Mouse (Mus musculus) mature B cell (primary cell): ENCODE measurements around the gene Spats1.
"Not testable (repeated sequence)": the region's sequence is repeated elsewhere in the genome, so short reads cannot be mapped to it uniquely, and the experiment has no call there.

ENCODE experiments used
- in situ Hi-C: fragments of 300-500 bp; cut with MboI; formaldehyde crosslinking; loops from 2 replicates; pipeline ENCODE4 v1.14.3; 2019

Spats1 gene

DNA sequence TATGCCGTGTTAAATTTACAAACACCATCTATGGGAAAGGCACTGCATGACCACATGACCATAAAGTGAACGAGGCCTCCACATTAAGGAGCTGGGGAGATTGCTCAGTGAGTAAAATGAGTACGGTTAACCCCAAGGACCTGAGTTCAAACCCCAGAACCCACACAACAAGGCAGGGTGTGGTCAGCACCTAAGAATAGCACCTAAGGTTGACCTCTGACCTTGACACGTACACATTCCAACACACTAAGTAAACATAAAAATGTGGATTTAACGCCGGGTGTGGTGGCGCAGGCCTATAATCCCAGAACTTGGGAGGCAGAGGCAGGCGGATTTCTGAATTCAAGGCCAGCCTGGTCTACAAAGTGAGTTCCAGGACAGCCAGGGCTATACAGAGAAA is 25.6 kb downstream of the Spats1 start:
- in situ Hi-C loops, result no loop called here

DNA sequence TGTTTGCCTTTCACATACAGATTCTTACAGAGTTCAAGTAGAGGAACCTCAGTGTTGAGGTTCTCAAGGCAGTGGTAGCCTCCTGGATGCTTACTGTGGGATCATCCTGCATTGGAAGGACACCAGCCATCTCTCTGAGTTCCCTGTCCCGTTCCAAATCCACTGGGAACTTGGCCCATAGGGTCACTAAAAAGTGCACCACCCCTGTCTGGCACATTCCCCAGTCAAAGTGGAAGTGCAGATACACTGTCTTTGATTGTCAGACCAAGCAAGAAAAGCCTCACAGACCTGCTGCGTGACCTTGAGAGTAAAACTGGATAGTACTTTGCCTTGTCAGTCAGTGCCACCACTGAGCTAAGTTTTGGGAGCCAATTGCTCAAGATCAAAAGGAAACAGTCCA is 28.2 kb downstream of the Spats1 start:
- in situ Hi-C loops, result no loop called here

DNA sequence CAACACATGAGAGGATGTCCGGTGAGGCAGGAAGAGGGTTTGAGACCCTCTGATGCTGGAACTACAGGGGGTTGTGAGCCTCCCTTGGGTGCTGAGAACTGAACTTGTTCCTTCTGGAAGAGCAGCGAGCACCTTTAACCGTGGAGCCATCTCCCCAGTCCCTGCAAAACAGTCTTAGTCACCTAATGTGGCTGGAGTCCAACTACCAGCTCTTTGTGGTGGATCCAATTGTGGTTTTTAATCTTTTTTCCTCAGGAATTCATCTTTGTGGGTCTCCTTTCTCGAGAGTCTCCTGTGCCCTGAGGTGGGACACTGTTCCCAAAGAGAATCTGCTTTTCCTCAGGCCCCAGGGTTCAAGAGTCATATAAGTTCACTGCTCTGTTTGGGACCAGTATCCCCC is 29.3 kb downstream of the Spats1 start:
- in situ Hi-C loops, result no loop called here

GRCm38 (mm10) chr17:45434262-45434590 is 41.0 kb downstream of the Spats1 start:
- in situ Hi-C loops, result no loop called here

DNA sequence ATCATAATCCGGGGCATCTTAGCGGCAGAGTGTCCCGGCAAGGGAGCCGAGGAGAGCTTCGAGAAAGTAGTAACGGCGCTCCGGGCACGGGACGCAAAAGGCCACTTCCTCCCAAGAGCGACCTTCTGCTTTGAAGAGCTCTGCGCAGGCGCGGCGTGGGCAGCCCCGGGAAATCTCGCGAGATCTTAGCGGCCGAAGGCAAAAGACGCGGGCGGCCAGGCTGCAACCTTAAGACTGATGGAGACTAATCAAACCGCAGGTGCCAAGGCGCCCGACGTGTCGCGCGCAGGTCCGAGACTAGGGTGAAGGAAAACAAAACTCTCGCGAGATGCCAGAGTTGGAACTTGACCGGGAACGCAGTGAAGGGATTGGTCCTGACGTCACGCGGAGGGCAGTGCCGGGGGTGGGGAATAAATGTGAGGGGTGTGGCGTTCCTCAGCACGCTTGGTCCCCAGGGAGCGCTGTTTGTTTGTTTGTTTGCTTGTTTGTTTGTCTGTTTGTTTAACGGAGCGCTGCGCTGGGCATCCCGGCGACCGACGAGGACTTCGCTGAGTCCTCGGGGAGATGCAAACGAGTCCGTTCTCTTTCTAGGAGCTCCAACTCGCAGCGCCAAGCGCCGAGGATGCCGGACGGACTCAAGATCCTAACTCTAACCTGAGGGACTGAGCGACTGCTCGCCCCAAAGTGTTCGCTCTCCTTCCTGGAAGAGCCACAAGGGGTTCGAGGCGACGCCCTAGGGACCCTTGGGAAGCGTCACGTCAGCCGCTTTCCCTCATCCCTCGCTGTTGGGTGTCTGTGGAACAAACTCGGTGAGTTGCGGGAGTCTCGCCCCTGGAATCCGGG is 41.6 kb downstream of the Spats1 start, which contains the start of gene Cdc5l:
Gene Cdc5l (minus strand): TSS at position 319 of the 843 bp plus-strand sequence.
- in situ Hi-C loops, result no loop called here

- in situ Hi-C loops, result no loop called here
These were observed 42.4 kb downstream of the Spats1 start for GRCm38 (mm10) chr17:45432706-45433398.

DNA sequence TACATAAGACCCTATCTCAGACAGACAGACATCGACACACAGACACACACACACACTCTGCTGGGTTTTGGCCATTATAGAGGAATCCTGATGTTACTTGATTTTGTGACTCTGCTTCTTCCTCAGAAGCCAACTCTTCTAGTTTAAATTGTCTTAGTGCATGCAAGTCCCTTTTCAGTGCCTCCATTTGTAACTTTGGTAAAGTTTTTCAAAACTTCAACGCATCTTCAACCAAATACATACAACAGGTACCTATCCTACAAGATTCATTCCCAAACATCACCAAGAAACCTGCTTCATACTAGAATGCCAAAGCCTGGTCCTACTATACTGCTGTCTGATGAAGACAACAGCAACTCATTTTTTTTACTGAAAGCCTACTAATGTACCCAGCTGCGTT is 43.2 kb downstream of the Spats1 start:
- in situ Hi-C loops, result no loop called here

GRCm38 (mm10) chr17:45417387-45417786 is 57.8 kb downstream of the Spats1 start:
- in situ Hi-C loops, result no loop called here

GRCm38 (mm10) chr17:45411617-45412016 is 63.6 kb downstream of the Spats1 start:
- in situ Hi-C loops, result not testable (repeated sequence)

- in situ Hi-C loops, result no loop called here
These were observed 66.5 kb downstream of the Spats1 start for GRCm38 (mm10) chr17:45408719-45409118.

DNA sequence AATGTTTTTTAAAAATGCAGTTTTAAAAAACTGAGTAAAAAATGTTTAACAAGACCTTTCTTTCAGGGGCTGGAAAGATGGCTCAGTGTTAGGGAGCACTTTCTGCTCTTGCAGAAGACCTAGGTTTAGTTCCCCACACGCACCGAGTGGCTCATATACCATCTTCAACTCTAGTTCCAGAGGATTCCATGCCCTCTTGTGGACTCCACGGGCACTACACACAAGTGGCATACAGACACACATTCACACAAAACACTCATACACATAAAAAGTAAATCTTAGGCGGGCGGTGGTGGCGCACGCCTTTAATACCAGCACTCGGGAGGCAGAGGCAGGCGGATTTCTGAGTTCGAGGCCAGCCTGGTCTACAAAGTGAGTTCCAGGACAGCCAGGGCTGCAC is 68.9 kb downstream of the Spats1 start:
- in situ Hi-C loops, result no loop called here

DNA sequence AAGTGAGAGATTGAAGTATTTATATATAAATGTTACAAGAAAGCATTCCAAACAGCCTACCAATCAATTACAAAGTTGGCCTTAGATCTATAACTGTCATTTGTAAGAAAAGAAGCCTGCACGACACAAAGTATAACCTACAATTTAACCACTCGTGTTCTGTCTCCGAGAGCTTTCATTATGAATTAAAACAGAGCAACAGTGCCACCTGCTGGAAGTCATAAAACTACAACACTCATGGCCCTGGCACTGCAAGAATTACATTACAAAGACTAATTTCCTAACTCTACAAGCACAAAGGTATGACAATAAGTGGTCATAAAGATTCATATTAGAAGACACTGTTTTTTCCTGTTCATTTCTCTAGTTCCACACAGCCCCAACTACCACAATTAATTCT is 72.0 kb downstream of the Spats1 start:
- in situ Hi-C loops, result no loop called here

- in situ Hi-C loops, result no loop called here
These were observed 72.6 kb downstream of the Spats1 start for GRCm38 (mm10) chr17:45402601-45403000.

GRCm38 (mm10) chr17:45402126-45402525 is 73.1 kb downstream of the Spats1 start:
- in situ Hi-C loops, result no loop called here

DNA sequence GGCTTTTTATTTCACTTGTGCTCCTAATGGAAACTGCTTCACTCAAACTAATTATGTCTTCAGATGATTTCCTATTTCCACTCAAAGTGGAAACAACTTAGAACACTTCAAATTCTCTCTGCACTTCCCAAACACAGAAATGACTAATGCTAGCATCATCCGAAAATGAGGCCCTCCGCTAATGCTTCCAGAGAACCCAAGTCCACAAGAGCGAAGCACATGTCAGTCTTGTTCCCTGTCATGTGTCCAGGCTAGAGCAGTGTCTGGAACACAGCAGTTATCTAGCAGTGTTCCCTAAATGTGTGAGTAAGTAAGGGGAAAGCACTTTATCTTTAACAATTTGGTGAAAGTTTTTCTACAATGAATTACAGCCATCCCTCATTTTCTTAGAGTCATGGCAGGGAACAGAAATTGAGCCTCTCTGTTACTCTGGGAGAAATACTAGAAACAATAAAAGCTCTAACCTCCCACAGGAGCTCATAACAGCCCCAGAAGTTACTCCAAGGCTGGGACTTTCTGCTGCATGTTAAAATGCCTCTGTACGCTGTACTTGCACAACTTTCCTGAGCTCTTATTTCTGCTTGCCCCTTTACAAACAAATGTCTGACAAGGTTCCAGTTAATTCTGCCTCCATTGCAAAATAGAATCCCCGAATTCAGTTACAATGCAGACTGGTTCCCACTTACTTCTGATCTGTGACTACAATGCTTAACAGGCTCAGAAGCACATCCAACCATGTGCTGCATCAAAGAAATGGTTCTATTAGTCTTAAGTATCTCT is 73.9 kb downstream of the Spats1 start:
- in situ Hi-C loops, result no loop called here

GRCm38 (mm10) chr17:45398021-45398420 is 77.2 kb downstream of the Spats1 start:
- in situ Hi-C loops, result loop anchor here (25.0 kb wide), 1 partner anchor 1136 kb away; no protein-coding TSS in a partner anchor

GRCm38 (mm10) chr17:45397541-45397940 is 77.7 kb downstream of the Spats1 start:
- in situ Hi-C loops, result loop anchor here (25.0 kb wide), 1 partner anchor 1135 kb away; no protein-coding TSS in a partner anchor

GRCm38 (mm10) chr17:45394612-45395011 is 80.6 kb downstream of the Spats1 start:
- in situ Hi-C loops, result loop anchor here (25.0 kb wide), 1 partner anchor 1132 kb away; no protein-coding TSS in a partner anchor

- in situ Hi-C loops, result loop anchor here (25.0 kb wide), 1 partner anchor 1131 kb away; no protein-coding TSS in a partner anchor
These were observed 81.5 kb downstream of the Spats1 start for GRCm38 (mm10) chr17:45393765-45394164.
